Mouse (Mus musculus) megakaryocyte, embryonic 14.5 days (primary cell): ENCODE data around the gene 2810006K23Rik.

ENCODE experiments used
- FLI1 ChIP-seq: IDR thresholded peaks from 2 replicates; pipeline ENCODE4 v1.6.1; 2012; ENCODE audit warnings: low read length, inconsistent platforms, mixed read lengths
- GATA1 ChIP-seq: IDR thresholded peaks from 3 replicates; pipeline ENCODE4 v1.6.1; 2012; ENCODE audit warnings: mixed read lengths, low read length, inconsistent platforms, borderline replicate concordance

DNA sequence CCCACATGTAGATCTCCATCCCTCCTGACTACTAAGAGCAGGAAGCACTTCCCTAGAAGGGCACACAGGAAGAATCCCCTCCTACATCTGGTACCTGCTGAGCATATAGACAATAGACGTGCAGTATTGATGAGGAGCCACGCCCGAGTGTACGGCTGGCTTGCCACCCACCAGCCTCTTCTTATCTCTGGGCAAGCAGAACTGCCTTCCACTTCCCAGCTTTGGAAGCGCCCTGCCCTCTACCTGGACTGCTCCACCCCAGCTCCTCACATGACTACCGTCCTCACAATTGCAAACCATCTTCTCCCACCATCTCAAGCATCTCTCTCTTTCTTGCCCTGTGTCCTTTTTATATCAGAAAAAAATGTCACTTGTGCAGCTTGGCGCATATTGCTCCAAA, 10.2 kb upstream of the 2810006K23Rik start:
- TF ChIP-seq GATA1 (no peak), FLI1 (no peak)
